Mouse (Mus musculus): ENCODE measurements around the gene Idh2. TPM values are rescaled to one million over a fixed set of nuclear protein-coding genes. Genes with fewer than 3 reads are reported as not detected.
A peak's percentile ranks its signal among the peaks of the same experiment; 100 is the strongest.

The Idh2 gene
- polyA plus RNA-seq, 1 experiment from 2014 or later: 403 TPM

DNA sequence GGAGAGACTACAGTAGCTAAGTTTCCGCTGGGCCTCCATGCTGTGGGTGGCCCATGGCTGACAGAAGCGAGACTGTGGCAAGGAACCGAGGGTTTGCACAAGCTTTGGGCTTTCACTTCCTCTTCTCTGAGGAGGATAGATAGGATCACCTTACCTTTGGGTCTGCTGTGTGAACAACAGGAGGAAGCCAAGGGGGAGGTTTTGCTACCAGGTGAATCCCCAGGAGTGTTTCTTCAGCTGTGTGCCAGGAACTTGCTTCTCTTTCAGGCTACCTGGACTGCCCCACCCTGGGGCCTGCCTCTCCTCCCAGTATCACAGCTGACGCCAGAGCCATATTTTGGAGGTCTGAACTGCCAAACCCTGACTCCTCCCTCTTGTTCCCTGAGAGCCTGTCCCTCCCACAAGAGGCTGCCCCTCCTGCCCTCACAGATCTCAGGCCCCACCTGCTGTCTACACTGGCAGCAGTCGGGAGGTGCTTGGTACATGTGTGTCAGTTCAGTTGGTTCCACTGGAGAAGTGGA lies 40.2 kb downstream of the Idh2 start:
- H3K27me3 ChIP-seq (ENCODE audit: control insufficient read depth, insufficient read depth, low read length): no peaks in the 10 kb centered on the region
- no peaks in the 10 kb centered on the region for H3K9me3 ChIP-seq (ENCODE audit: control insufficient read depth, low read length)
- H3K4me2 ChIP-seq (ENCODE audit: low read depth, low read length, severe bottlenecking): no peak overlapping the region
- DNase-seq (ENCODE audit: low spot score) (peak; percentile 56), ATAC-seq (replicated peaks; ENCODE audit: low FRiP score) (no peak)
- no peaks in the 10 kb centered on the region for H3K36me3 ChIP-seq (ENCODE audit: control insufficient read depth, insufficient read depth, low read length)
- 30% methylated on average over 5 of the region's 5 CpGs for WGBS
- H3K27ac ChIP-seq (ENCODE audit: low read depth, low read length): peak overlapping the region; percentile 88
- peaks cover 49% of the 10 kb centered on the region for H3K4me1 ChIP-seq (replicated peaks; ENCODE audit: control insufficient read depth, insufficient read depth, low read length)
- H3K9ac ChIP-seq (ENCODE audit: low read length): peak overlapping the region; percentile 50; the same call in 1 of the 2 replicates
- no peak overlapping the region for H3K4me3 ChIP-seq (ENCODE audit: low read depth, low read length)

DNA sequence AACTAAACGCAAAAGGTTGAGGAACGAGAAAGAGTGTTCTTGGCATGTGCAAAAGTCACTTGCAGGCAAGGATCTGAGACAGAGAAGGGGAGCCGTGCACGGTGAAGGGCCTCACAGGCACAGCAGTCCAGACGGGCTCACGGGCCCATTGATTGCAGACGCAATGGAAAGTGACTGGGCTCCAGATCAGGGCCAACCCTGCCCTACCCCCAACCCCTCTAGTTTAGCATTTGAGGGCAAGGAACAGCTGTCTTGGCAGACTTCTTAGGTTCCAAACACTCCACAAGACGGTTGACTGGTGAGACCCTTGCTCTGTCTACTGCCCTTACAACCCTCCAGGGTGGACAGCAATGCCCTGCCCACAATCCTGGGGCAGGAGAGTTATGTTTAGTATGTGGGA lies 41.7 kb downstream of the Idh2 start:
- no peak overlapping the region for H3K27ac ChIP-seq (ENCODE audit: low read depth, low read length)
- ATAC-seq (replicated peaks; ENCODE audit: low FRiP score) (no peak), DNase-seq (ENCODE audit: low spot score) (peak; percentile 45)

DNA sequence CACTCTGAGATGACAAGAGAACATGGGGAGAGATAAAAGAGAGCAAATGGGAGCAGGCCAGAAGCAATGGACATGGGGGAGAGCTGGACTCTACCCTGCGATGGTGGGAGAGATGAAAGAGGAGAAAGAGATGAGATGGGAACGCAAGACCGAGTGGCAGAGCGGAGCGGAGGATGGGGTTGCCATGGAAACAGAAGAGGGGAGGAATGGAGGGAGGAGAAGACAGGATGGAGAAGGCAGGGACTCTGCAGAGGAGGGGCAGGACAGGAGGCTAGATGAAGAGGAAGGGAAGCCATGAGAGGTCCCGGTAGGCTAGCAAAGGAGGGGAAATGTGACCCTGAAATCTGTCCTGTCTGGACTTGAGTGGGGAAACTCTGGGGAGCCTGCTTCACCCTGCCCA lies 42.9 kb downstream of the Idh2 start:
- no peak overlapping the region for H3K4me3 ChIP-seq (ENCODE audit: low read depth, low read length)
- DNase-seq (ENCODE audit: low spot score): peak; percentile 48
- no peaks in the 10 kb centered on the region for H3K9me3 ChIP-seq (ENCODE audit: control insufficient read depth, low read length)
- peak overlapping the region; percentile 6; the same call in 1 of the 2 replicates for H3K9ac ChIP-seq (ENCODE audit: low read length)
- H3K4me1 ChIP-seq (replicated peaks; ENCODE audit: control insufficient read depth, insufficient read depth, low read length): peaks cover 49% of the 10 kb centered on the region
- H3K27me3 ChIP-seq (ENCODE audit: control insufficient read depth, insufficient read depth, low read length): no peaks in the 10 kb centered on the region
- WGBS: 50% methylated on average over 6 of the region's 6 CpGs
- no peaks in the 10 kb centered on the region for H3K36me3 ChIP-seq (ENCODE audit: control insufficient read depth, insufficient read depth, low read length)
- no peak for ATAC-seq (replicated peaks; ENCODE audit: low FRiP score)
- no peak overlapping the region for H3K4me2 ChIP-seq (ENCODE audit: low read depth, low read length, severe bottlenecking)
- H3K27ac ChIP-seq (ENCODE audit: low read depth, low read length): no peak overlapping the region

More for the DNA sequence above, 41.7 kb downstream of the Idh2 start:
- Histone ChIP-seq H3K4me2 (ENCODE audit: low read depth, low read length, severe bottlenecking) (no peak overlapping the region), H3K4me1 (replicated peaks; ENCODE audit: control insufficient read depth, insufficient read depth, low read length) (peaks cover 53% of the 10 kb centered on the region), H3K9ac (ENCODE audit: low read length) (no peak overlapping the region), H3K36me3 (ENCODE audit: control insufficient read depth, insufficient read depth, low read length) (no peaks in the 10 kb centered on the region), H3K4me3 (ENCODE audit: low read depth, low read length) (no peak overlapping the region), H3K27me3 (ENCODE audit: control insufficient read depth, insufficient read depth, low read length) (no peaks in the 10 kb centered on the region), H3K9me3 (ENCODE audit: control insufficient read depth, low read length) (no peaks in the 10 kb centered on the region)
- WGBS: 83% methylated on average over 8 of the region's 8 CpGs

DNA sequence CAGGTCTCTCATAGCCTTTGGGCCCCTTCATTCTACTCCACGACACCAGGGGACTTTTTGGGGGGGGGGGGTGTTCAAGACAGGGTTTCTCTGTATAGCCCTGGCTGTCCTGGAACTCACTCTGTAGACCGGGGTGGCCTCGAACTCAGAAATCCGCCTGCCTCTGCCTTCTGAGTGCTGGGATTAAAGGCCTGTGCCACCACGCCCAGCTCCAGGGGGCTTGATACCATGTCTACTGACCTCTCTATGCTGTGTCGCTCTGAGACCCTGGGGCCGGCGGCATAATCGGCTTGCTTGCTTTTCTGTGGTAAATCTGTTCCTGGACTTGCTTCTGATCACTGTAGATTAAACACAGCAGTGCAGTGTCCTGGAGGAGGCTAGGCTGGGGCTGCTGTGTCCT lies 44.0 kb downstream of the Idh2 start:
- Histone ChIP-seq H3K4me1 (replicated peaks; ENCODE audit: control insufficient read depth, insufficient read depth, low read length) (peaks cover 38% of the 10 kb centered on the region; the same call in 1 of the 2 replicates), H3K4me2 (ENCODE audit: low read depth, low read length, severe bottlenecking) (no peak overlapping the region), H3K4me3 (ENCODE audit: low read depth, low read length) (no peak overlapping the region), H3K36me3 (ENCODE audit: control insufficient read depth, insufficient read depth, low read length) (no peaks in the 10 kb centered on the region), H3K27ac (ENCODE audit: low read depth, low read length) (no peak overlapping the region), H3K27me3 (ENCODE audit: control insufficient read depth, insufficient read depth, low read length) (no peaks in the 10 kb centered on the region), H3K9ac (ENCODE audit: low read length) (no peak overlapping the region), H3K9me3 (ENCODE audit: control insufficient read depth, low read length) (no peaks in the 10 kb centered on the region)
- 84% methylated on average over 9 of the region's 9 CpGs for WGBS
- peak; percentile 50 for DNase-seq (ENCODE audit: low spot score)
- no peak for ATAC-seq (replicated peaks; ENCODE audit: low FRiP score)

DNA sequence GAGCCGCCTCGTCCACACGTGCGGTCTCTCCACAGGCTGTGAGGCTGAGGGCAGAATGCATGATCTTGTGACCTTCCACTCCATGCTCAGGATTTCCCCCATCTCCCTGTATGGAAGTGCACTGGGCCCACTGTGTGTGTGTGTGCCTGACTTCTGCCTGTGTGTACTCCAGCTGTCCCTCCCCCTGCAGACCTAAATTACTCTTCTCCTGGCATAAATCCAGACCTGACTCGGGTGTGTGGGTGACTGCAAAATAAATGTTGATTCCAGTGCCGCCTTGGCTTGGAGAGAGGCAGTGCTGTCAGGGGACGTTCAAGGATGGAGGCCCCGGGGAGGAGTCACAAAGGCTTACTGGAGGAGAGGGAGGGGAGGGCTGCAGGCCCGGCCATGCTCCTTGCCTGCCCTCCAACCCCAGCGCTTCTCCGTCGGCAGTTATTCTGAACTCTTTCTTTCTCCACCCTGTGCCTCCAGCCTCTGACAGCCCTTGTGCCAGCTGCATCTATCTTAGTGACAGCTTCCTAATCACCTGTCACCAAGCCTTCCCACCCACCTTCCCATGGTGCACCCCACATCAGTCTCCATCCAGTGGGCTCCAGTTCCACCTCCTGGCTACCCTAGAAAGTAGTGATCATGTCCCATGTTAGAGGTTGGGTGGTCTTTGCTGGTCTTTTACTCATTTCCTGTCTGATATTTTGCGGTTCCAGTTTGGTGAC lies 45.4 kb downstream of the Idh2 start:
- peak overlapping the region; percentile 19 for H3K27ac ChIP-seq (ENCODE audit: low read depth, low read length)
- H3K4me2 ChIP-seq (ENCODE audit: low read depth, low read length, severe bottlenecking): no peak overlapping the region
- no peaks in the 10 kb centered on the region for H3K27me3 ChIP-seq (ENCODE audit: control insufficient read depth, insufficient read depth, low read length)
- ATAC-seq (replicated peaks; ENCODE audit: low FRiP score) (peak; percentile 39; the same call in 1 of the 2 replicates), DNase-seq (ENCODE audit: low spot score) (peak; percentile 60)
- peaks cover 24% of the 10 kb centered on the region; the same call in 1 of the 2 replicates for H3K4me1 ChIP-seq (replicated peaks; ENCODE audit: control insufficient read depth, insufficient read depth, low read length)
- no peak overlapping the region for H3K4me3 ChIP-seq (ENCODE audit: low read depth, low read length)
- H3K36me3 ChIP-seq (ENCODE audit: control insufficient read depth, insufficient read depth, low read length): no peaks in the 10 kb centered on the region
- H3K9me3 ChIP-seq (ENCODE audit: control insufficient read depth, low read length): no peaks in the 10 kb centered on the region
- WGBS: 25% methylated on average over 13 of the region's 13 CpGs
- H3K9ac ChIP-seq (ENCODE audit: low read length): peak overlapping the region; percentile 29

DNA sequence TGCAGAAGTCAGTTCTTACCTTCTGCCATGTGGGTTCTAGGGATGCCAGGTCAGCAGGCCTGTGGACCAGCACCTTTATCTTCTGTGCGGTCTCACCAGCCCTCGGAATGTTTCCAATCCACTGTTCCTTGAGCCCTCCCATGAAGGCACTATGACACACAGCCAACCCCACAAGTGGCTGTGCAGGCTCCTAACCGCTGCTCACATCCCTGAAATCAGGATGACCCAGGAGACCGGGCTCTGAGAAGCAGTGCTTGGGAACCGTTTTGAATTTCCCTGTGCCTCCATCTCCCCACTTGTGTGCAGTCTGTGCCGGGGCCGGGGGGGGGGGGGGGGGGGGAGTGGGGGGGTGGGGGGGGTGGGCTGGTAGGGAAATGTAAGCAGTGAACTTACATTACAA lies 46.9 kb downstream of the Idh2 start:
- ATAC-seq (replicated peaks; ENCODE audit: low FRiP score): no peak
- no peak overlapping the region for H3K4me3 ChIP-seq (ENCODE audit: low read depth, low read length)
- peak; percentile 47 for DNase-seq (ENCODE audit: low spot score)
- H3K27ac ChIP-seq (ENCODE audit: low read depth, low read length): no peak overlapping the region
- no peak overlapping the region for H3K4me2 ChIP-seq (ENCODE audit: low read depth, low read length, severe bottlenecking)
- H3K9me3 ChIP-seq (ENCODE audit: control insufficient read depth, low read length): no peaks in the 10 kb centered on the region
- no peaks in the 10 kb centered on the region for H3K27me3 ChIP-seq (ENCODE audit: control insufficient read depth, insufficient read depth, low read length)
- no peak overlapping the region for H3K9ac ChIP-seq (ENCODE audit: low read length)
- peaks cover 27% of the 10 kb centered on the region for H3K4me1 ChIP-seq (replicated peaks; ENCODE audit: control insufficient read depth, insufficient read depth, low read length)
- 48% methylated on average over 6 of the region's 7 CpGs for WGBS
- H3K36me3 ChIP-seq (ENCODE audit: control insufficient read depth, insufficient read depth, low read length): no peaks in the 10 kb centered on the region

DNA sequence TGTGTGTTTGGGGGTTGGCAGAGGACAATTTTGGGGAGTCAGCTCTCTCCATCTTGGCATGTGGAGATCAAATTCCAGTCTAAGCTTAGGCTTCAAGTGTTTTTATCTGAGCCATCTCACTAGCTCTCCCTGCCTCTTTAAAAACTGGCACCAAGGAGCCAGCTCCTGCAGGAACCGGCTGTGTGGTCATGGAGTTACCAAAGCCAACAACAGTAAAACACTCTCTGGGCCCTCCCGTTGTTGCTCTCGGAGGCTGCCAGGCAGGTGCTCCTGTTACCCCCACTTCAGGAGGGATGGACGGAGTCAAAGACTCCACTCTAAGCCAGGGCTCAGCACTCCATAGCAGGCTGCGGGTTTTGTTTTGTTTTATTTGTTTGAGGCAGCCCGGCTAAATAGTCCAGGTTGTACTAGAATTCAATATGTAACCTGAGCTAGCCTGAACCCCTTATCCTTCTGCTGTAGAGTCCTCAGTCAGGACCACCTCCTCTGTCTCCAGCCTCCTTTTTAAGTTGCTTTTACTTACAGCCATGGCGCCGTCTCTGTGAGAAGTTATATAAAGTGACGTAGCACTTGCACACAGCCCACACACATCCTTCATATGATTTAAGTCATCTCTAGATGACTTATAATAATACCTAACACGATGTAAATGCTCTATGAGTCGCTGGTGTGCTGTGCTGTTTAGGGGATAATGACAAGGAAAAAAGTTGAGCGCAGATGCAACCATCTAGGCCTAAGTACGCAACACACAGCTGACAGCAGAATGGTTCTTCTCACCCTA lies 48.3 kb downstream of the Idh2 start:
- DNase-seq (ENCODE audit: low spot score): no peak
- 72% methylated on average over 13 of the region's 13 CpGs for WGBS
- Histone ChIP-seq H3K27me3 (ENCODE audit: control insufficient read depth, insufficient read depth, low read length) (no peaks in the 10 kb centered on the region), H3K4me2 (ENCODE audit: low read depth, low read length, severe bottlenecking) (no peak overlapping the region), H3K36me3 (ENCODE audit: control insufficient read depth, insufficient read depth, low read length) (no peaks in the 10 kb centered on the region), H3K27ac (ENCODE audit: low read depth, low read length) (no peak overlapping the region), H3K4me1 (replicated peaks; ENCODE audit: control insufficient read depth, insufficient read depth, low read length) (peaks cover 25% of the 10 kb centered on the region), H3K9ac (ENCODE audit: low read length) (no peak overlapping the region), H3K9me3 (ENCODE audit: control insufficient read depth, low read length) (no peaks in the 10 kb centered on the region), H3K4me3 (ENCODE audit: low read depth, low read length) (no peak overlapping the region)
- ATAC-seq (replicated peaks; ENCODE audit: low FRiP score): no peak

DNA sequence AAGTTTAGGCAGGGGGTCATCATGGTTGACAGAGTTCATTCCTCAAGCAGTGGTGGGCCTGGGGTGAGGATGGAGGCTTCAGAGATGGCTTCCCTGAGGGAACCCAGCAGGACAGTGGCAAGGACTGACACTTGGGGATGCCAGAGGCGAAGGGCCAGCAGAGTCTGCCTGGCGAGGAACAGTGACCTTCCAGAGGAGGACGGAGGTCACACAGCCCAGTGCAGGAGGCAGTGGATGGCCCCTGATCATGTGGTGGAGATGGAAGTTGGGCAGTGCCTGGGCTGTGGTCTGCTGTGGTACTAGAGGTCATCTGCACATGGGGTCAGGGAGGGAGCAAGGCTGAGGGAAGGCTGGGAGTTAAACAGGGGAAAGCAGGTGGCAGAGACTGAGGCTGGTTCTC lies 49.9 kb downstream of the Idh2 start:
- DNase-seq (ENCODE audit: low spot score) (no peak), ATAC-seq (replicated peaks; ENCODE audit: low FRiP score) (no peak)
- Histone ChIP-seq H3K36me3 (ENCODE audit: control insufficient read depth, insufficient read depth, low read length) (no peaks in the 10 kb centered on the region), H3K4me3 (ENCODE audit: low read depth, low read length) (no peak overlapping the region), H3K4me2 (ENCODE audit: low read depth, low read length, severe bottlenecking) (no peak overlapping the region), H3K27ac (ENCODE audit: low read depth, low read length) (no peak overlapping the region), H3K9me3 (ENCODE audit: control insufficient read depth, low read length) (no peaks in the 10 kb centered on the region), H3K4me1 (replicated peaks; ENCODE audit: control insufficient read depth, insufficient read depth, low read length) (peaks cover 23% of the 10 kb centered on the region), H3K27me3 (ENCODE audit: control insufficient read depth, insufficient read depth, low read length) (no peaks in the 10 kb centered on the region), H3K9ac (ENCODE audit: low read length) (no peak overlapping the region)
- WGBS: 78% methylated on average over 3 of the region's 3 CpGs
